Comparison of ENCODE assay signal across 7 mouse cellular contexts in the genomic region with DNA sequence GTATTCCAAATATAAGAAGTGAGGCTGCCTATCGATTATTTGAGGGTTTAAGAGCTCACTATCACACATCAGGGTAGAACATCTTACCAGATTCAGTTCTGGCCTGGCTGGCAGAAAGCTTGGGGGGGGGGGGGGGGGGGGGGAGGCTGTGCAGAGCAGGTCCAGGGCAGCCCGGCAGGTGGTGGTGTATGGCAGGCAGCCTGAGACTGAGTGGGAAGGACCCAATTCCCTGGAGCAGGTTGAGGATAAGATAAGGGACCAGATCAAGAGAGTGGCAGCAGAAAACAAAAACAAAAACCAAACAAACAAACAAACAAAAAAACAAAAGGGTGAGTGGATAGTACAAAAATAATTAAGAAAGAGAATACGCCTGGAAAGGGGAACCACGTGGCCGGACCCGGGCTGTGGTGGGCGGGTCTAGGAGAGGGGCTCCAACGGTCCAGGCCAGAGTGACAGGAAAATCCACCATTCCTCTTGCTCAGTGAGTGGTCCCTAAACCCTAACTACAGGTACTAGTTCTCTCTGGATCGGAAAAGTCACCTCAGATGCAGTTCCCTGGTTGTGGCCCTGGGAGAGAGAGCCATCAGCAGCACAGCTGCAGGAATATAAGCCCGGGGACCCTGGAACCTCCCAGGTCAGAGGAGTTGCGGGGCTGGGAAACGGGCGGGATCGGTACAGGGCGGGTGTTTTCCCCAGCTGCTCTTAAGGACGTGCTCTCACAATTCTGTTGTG.
A peak's percentile ranks its signal among the peaks of the same experiment; 100 is the strongest.
DNase-seq lines count a peak whose midpoint lies in the region; ATAC-seq lines count a peak whose summit lies in the region.

No protein-coding gene starts in this region.

- 19% methylated on average over 16 of the region's 16 CpGs for WGBS in lung, embryonic 16.5 days
- WGBS in hindbrain, embryonic 10.5 days = 19% methylated on average over 16 of the region's 16 CpGs
- 6% methylated on average over 14 of the region's 16 CpGs for WGBS in macrophage (ENCODE audit: missing documents)

- no peaks in the 10 kb centered on the region for H3K27me3 ChIP-seq in lung, embryonic 16.5 days (ENCODE audit: control insufficient read depth, insufficient read depth, low read depth, low read length)
- H3K27me3 ChIP-seq in hindbrain, embryonic 10.5 days (ENCODE audit: insufficient read depth, poor library complexity, severe bottlenecking) = no peaks in the 10 kb centered on the region

- H3K36me3 ChIP-seq in lung, embryonic 16.5 days (ENCODE audit: control insufficient read depth, insufficient read depth, low read length) = no peaks in the 10 kb centered on the region
- H3K36me3 ChIP-seq in hindbrain, embryonic 10.5 days = no peaks in the 10 kb centered on the region
- H3K36me3 ChIP-seq in macrophage (ENCODE audit: inconsistent target) = no peaks in the 10 kb centered on the region

- H3K4me3 ChIP-seq in lung, embryonic 16.5 days (ENCODE audit: low read length) = peak overlapping the region; percentile 46
- peak overlapping the region; percentile 54 for H3K4me3 ChIP-seq in hindbrain, embryonic 10.5 days
- H3K4me3 ChIP-seq in macrophage (ENCODE audit: inconsistent target) = peak overlapping the region; percentile 5; the same call in 1 of the 2 replicates

- ATAC-seq in lung, embryonic 16.5 days (ENCODE audit: low read depth) = peak; percentile 68; the same call in 1 of the 2 replicates

- DNase-seq in lung, postnatal 10 days = no peak
- peak; percentile 61 for DNase-seq in embryo, embryonic 11 days
- peak; percentile 43 for DNase-seq in hindbrain, embryonic 10.5 days (ENCODE audit: low spot score)
- peak; percentile 64 for DNase-seq in testis, postnatal 10 days (ENCODE audit: low spot score)
- no peak for DNase-seq in ovary, postnatal 14 days (ENCODE audit: low spot score)

- no peak overlapping the region for H3K27ac ChIP-seq in lung, embryonic 16.5 days (ENCODE audit: low read length)
- H3K27ac ChIP-seq in hindbrain, embryonic 10.5 days = peak overlapping the region; percentile 79
- no peak overlapping the region for H3K27ac ChIP-seq in macrophage

- no peaks in the 10 kb centered on the region for H3K9me3 ChIP-seq in lung, embryonic 16.5 days (ENCODE audit: control insufficient read depth, low read length)
- 0 out of 2 replicates have a peak, but pooled peaks cover 8% of the 10 kb centered on the region for H3K9me3 ChIP-seq in hindbrain, embryonic 10.5 days

- H3K9ac ChIP-seq in lung, embryonic 16.5 days (ENCODE audit: low read length) = no peak overlapping the region

- no peaks in the 10 kb centered on the region for H3K79me2 ChIP-seq in macrophage (ENCODE audit: inconsistent target)

- no peaks in the 10 kb centered on the region for H3K4me1 ChIP-seq in lung, embryonic 16.5 days (replicated peaks; ENCODE audit: control insufficient read depth, insufficient read depth, low read length)
- H3K4me1 ChIP-seq in hindbrain, embryonic 10.5 days (replicated peaks) = no peaks in the 10 kb centered on the region

- peak overlapping the region; percentile 52 for H3K4me2 ChIP-seq in lung, embryonic 16.5 days (ENCODE audit: low read depth, low read length)

Comparison
In these comparisons a context has a peak if more than half of its experiments do, and no peak if none do; other contexts are left out.
1. DNase-seq: peak in embryo, embryonic 11 days (single experiment), hindbrain, embryonic 10.5 days (single experiment) and testis, postnatal 10 days (single experiment); none in lung, postnatal 10 days (single experiment) and ovary, postnatal 14 days (single experiment).
2. Peak in every context shown above with its lines, with median percentiles within 50 percentile points of each other: H3K4me3 ChIP-seq.